Mouse (Mus musculus): ENCODE results near the gene Slc44a2.
A peak's percentile ranks its signal among the peaks of the same experiment; 100 is the strongest.
"Not testable (repeated sequence)": the region's sequence is repeated elsewhere in the genome, so short reads cannot be mapped to it uniquely, and the experiment has no call there.

The Slc44a2 gene

GRCm38 (mm10) chr9:21305065-21305464, 15.4 kb upstream of the Slc44a2 start:
- DNase-seq (ENCODE audit: inconsistent ontology term): no peak

GRCm38 (mm10) chr9:21309150-21309741, 11.3 kb upstream of the Slc44a2 start:
- no peak for DNase-seq (ENCODE audit: inconsistent ontology term)

- no peak for DNase-seq (ENCODE audit: inconsistent ontology term)
These were observed 8.8 kb upstream of the Slc44a2 start for GRCm38 (mm10) chr9:21311695-21312094.

DNA sequence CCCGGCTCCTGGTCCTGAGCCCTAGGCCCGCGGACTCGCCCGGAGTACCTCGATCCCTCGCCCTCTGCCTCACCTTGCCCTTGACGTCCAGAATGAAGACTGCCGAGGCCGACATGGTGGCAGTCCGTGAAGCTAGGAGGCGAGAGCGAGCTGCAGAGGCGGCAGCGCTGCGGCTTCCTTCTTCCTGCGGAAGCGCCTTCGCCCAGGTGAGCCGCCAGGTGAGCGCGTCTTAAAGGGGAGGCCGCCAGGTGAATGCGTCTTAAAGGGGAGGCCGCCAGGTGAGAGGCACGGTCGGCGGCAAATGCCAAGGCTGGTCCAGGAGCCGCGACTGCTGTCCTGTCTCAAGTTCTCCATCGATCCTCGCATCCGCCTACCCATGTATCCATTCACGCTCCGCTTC, 8.4 kb upstream of the Slc44a2 start, which contains the start of gene Ap1m2:
TSS of gene Ap1m2 (minus strand) at position 204 of the 400 bp plus-strand sequence.
- no peak for DNase-seq (ENCODE audit: inconsistent ontology term)

GRCm38 (mm10) chr9:21313394-21313793, 7.1 kb upstream of the Slc44a2 start:
- peak; percentile 81 for DNase-seq (ENCODE audit: inconsistent ontology term)

DNA sequence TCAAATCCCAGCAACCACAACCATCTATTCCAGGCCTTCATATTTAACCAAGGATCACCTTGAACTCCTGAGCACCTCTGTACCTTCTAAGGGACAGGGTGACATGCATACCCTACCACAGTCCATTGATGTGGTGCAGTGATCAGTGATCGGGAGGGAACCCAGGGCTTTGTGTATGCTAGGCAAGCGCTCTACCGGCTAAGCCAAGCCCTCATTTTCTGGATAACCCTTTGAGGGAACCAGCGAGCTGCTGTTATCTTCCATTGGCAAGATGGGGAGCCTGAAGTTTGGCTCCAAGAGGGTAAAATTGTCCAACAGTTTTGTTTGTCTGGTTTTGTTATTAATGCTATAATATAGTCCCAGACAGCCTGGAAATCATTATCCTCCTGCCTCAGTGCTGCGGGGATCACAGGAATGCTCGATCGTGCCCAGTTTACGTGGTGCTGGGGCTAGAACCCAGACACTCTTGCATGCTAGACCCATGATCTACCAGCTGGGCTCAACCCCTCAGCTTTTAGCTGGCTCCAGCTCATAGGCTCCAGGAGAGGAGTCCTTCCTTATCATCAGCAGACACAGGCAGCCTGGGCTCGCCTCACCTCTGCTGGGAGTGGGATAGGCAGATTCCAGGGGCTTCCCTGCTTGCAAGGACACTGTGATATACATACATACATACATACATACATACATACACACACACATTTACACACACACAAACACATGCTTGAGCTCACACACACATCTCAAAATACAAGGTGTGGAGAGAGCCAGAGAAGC, 5.9 kb upstream of the Slc44a2 start:
- no peak for DNase-seq (ENCODE audit: inconsistent ontology term)

- DNase-seq (ENCODE audit: inconsistent ontology term): peak; percentile 60
These were observed 5.1 kb upstream of the Slc44a2 start for GRCm38 (mm10) chr9:21315421-21315820.

DNA sequence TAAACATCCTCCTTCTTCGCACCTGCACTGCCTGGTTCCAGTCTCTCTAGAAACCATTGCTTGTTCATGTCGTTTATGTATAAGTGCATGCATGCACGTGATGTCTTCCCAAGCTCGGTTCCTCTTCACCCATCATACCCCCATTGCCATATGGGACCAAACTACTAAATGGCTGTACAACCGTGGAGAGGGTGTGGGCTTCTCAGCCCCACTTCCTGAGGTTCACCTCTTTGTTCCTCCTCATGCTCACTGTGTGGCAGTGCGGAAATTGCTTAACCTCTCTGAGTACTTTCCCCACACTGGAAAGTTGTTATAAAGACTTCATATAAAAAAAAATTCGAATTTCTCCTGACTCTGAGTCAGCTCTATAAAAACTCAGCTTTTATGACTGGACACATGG, 3.8 kb upstream of the Slc44a2 start:
- DNase-seq (ENCODE audit: inconsistent ontology term): no peak

GRCm38 (mm10) chr9:21318792-21319191, 1.7 kb upstream of the Slc44a2 start:
- no peak for DNase-seq (ENCODE audit: inconsistent ontology term)

DNA sequence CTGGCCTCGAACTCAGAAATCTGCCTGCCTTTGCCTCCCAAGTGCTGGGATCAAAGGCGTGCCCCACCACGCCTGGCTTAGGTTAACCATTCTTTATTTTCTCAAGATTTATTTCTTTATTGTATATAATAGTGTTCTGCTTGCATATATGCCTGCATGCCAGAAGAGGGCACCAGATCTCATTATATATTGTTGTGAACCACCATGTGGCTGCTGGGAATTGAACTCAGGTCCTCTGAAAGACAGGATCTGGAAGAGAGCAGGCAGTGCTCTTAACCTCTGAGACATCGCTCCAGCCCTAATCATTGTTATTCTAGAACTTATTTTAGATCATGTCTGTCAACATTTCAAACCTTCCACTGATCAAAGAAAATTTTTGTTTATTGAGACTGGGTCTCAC, 995 bp upstream of the Slc44a2 start:
- DNase-seq (ENCODE audit: inconsistent ontology term): no peak

GRCm38 (mm10) chr9:21320280-21320618, 249 bp upstream of the Slc44a2 start:
- peak; percentile 22 for DNase-seq (ENCODE audit: inconsistent ontology term)

GRCm38 (mm10) chr9:21321513-21321835, 976 bp downstream of the Slc44a2 start:
- DNase-seq (ENCODE audit: inconsistent ontology term): no peak

- DNase-seq (ENCODE audit: inconsistent ontology term): no peak
These were observed 1.9 kb downstream of the Slc44a2 start for GRCm38 (mm10) chr9:21322211-21322916.

GRCm38 (mm10) chr9:21322917-21323297, 2.4 kb downstream of the Slc44a2 start:
- not testable (repeated sequence) for DNase-seq (ENCODE audit: inconsistent ontology term)

GRCm38 (mm10) chr9:21324269-21324668, 3.8 kb downstream of the Slc44a2 start:
- DNase-seq (ENCODE audit: inconsistent ontology term): no peak

GRCm38 (mm10) chr9:21327569-21327968, 7.1 kb downstream of the Slc44a2 start:
- no peak for DNase-seq (ENCODE audit: inconsistent ontology term)

DNA sequence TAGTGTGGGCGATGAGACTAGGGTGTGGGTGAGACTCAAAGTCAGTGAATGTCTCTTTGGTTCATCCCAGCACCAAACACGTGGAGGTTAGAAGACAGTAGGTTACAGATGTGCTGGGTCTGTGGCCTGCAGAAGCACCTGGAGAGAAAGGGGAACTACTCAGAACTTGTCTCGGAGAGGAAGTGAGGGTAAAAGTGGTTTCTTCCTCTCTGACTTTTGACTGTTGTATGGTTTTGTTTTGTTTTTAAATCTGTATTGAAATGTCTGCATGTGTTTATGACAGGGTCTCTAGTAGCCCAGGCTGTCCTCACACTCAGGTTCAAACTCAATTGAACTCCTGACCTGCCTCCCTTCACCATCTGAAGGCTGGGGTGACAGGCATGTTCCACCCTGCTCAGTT, 7.5 kb downstream of the Slc44a2 start:
- no peak for DNase-seq (ENCODE audit: inconsistent ontology term)

DNA sequence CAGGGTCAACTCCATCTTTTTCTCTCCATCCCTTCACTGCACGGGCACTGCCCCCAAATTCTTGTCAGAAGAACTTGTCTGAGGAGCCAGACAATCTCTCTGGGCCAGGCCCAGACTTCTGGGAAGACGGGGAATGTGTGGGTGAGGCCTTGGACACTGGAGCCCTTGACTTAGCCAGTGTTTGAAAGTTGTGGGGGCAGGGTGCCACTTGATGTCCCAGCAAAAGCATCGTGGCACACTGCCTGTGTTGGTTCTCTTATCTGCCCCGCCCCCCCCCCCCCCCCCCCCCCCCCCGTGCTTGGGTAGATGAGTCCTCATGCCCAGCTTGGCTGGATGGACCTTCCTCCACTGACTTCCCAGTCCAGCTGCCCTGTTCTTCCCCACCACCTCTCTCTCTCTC, 8.5 kb downstream of the Slc44a2 start:
- DNase-seq (ENCODE audit: inconsistent ontology term): peak; percentile 34

GRCm38 (mm10) chr9:21329699-21330289, 9.3 kb downstream of the Slc44a2 start:
- no peak for DNase-seq (ENCODE audit: inconsistent ontology term)

DNA sequence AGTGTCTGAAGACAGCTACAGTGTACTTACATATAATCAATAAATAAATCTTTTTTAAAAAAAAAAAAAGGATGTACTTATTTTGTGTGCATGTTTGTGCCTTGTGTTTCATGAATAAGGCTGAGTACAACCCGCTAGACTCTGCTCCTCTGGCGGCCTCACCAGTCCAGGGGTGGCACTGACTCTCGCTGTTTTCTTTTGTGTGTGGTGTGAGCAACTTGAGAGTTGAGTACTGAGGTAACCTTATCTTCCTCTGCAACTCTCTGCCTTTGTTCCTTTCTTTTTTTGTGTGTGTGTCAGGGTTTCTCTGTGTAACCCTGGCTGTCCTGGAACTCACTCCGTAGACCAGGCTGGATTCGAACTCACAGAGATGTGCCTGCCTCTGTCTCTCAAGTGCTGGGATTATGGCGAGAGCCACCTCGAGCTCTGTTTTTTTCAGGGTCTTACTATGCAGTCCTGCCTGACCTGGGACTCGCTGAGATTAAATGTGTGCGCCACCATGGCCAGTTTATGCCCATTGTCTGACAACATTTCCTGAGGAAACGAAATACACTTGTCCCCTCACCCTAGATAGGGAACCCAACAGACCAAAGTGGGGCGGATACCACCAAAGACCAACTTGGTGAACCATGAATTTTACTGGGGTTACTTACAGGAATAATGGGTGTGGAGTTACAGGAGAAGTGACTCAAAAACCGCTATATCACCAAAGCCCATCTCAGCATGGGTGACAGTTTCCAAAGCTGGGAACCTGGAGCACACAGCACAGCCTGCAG, 11.1 kb downstream of the Slc44a2 start:
- no peak for DNase-seq (ENCODE audit: inconsistent ontology term)

DNA sequence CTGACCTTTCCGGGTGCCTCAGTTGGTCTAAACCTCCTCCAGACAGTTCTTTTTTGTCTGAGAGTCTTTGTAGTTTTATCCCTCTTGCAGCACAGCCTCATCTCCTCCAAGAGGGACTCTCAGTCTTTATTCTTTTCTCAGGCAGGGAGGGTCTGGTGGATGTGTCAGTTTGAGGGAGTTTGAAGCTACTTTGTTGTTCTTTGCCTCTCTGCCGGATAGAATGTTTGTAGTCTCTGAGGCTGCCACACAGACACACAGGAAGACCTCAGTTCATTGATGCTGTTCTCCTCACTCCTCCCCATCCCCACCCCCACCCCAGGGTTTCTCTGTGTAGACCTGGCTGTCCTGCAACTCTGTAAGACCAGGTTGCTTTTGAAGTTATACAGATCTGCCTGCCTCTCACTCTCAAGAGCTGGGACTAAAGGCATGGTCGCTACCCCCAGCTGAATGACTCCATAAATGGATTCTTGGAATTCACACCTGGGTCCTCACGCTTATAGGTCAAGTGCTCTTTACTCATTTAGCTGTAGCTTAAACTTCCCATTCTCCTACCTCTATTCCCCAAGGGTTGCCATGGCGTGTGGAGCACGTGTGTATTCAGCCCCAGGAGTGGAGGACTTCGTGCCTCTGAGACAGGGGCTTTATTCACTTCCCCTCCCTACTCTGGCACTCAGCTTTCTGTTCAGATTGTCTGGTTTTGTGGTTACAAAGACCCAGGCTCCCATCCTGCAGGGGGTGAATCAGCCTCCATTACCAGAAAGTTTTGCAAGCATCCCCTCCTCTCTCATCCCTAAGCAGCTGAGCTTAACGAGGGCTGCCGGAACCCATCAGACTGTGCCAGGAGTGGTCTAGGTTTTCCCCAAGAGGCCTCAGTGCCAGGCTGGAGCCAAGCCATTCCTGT, 11.9 kb downstream of the Slc44a2 start:
- DNase-seq (ENCODE audit: inconsistent ontology term): peak; percentile 56
